Mouse (Mus musculus) cerebellum, adult 11-12 months (tissue): Measurements from ENCODE around the gene Zfp708.
"Not testable (repeated sequence)": the region's sequence is repeated elsewhere in the genome, so short reads cannot be mapped to it uniquely, and the experiment has no call there.

ENCODE experiments used
- DNase-seq: peaks from one replicate; pipeline ENCODE4 v3.0.0; 2022

Zfp708 gene

GRCm38 (mm10) chr13:67097876-67098275 is at the start of gene Zfp708:
Zfp708 (minus strand) TSS chr13:67097976.
- no peak for DNase-seq

GRCm38 (mm10) chr13:67128038-67128721 is 30.4 kb upstream of the Zfp708 start:
- DNase-seq = peak; percentile 85

- DNase-seq = peak; percentile 16
These were observed 29.7 kb upstream of the Zfp708 start for GRCm38 (mm10) chr13:67127507-67127906.

GRCm38 (mm10) chr13:67124460-67124859 is 26.7 kb upstream of the Zfp708 start:
- no peak for DNase-seq

GRCm38 (mm10) chr13:67121360-67121759 is 23.6 kb upstream of the Zfp708 start, which contains the start of gene Zfp759:
Zfp759 (plus strand) TSS chr13:67121660.
- not testable (repeated sequence) for DNase-seq

GRCm38 (mm10) chr13:67116163-67116562 is 18.4 kb upstream of the Zfp708 start, which contains the start of gene Rslcan18:
Rslcan18 (minus strand) TSS chr13:67116263.
- not testable (repeated sequence) for DNase-seq

- no peak for DNase-seq
These were observed 15.5 kb upstream of the Zfp708 start for GRCm38 (mm10) chr13:67113287-67113686.

- no peak for DNase-seq
These were observed 14.3 kb upstream of the Zfp708 start for GRCm38 (mm10) chr13:67112096-67112495.

GRCm38 (mm10) chr13:67108821-67109206 is 11.0 kb upstream of the Zfp708 start:
- DNase-seq = no peak

GRCm38 (mm10) chr13:67108194-67108820 is 10.5 kb upstream of the Zfp708 start, which contains the start of gene Gm28557:
Gm28557 (minus strand) TSS chr13:67108604.
- peak; percentile 91 for DNase-seq

- DNase-seq = peak; percentile 8
These were observed 9.9 kb upstream of the Zfp708 start for GRCm38 (mm10) chr13:67107681-67108080.

GRCm38 (mm10) chr13:67090154-67090553 is 7.6 kb downstream of the Zfp708 start:
- no peak for DNase-seq

- peak; percentile 8 for DNase-seq
These were observed 15.8 kb downstream of the Zfp708 start for GRCm38 (mm10) chr13:67081946-67082345.

- DNase-seq = peak; percentile 73
These were observed 16.5 kb downstream of the Zfp708 start for GRCm38 (mm10) chr13:67081142-67081713.

GRCm38 (mm10) chr13:67077244-67077643 is 20.5 kb downstream of the Zfp708 start:
- DNase-seq = no peak

GRCm38 (mm10) chr13:67072786-67073185 is 25.0 kb downstream of the Zfp708 start:
- DNase-seq = no peak

- DNase-seq = no peak
These were observed 32.4 kb downstream of the Zfp708 start for GRCm38 (mm10) chr13:67065386-67065785.

GRCm38 (mm10) chr13:67062427-67062826 is 35.3 kb downstream of the Zfp708 start:
- DNase-seq = peak; percentile 14

GRCm38 (mm10) chr13:67060786-67061358 is 36.9 kb downstream of the Zfp708 start, which contains the start of gene Zfp712:
Zfp712 (minus strand) TSS chr13:67061170.
- peak; percentile 93 for DNase-seq

- DNase-seq = no peak
These were observed 37.5 kb downstream of the Zfp708 start for GRCm38 (mm10) chr13:67060161-67060785.
